Mouse (Mus musculus): ENCODE measurements around the gene Sh3pxd2a. TPM values are rescaled to one million over a fixed set of nuclear protein-coding genes. Genes with fewer than 3 reads are reported as not detected.

The Sh3pxd2a gene
- polyA plus RNA-seq, 1 experiment, result 47.6 TPM

DNA sequence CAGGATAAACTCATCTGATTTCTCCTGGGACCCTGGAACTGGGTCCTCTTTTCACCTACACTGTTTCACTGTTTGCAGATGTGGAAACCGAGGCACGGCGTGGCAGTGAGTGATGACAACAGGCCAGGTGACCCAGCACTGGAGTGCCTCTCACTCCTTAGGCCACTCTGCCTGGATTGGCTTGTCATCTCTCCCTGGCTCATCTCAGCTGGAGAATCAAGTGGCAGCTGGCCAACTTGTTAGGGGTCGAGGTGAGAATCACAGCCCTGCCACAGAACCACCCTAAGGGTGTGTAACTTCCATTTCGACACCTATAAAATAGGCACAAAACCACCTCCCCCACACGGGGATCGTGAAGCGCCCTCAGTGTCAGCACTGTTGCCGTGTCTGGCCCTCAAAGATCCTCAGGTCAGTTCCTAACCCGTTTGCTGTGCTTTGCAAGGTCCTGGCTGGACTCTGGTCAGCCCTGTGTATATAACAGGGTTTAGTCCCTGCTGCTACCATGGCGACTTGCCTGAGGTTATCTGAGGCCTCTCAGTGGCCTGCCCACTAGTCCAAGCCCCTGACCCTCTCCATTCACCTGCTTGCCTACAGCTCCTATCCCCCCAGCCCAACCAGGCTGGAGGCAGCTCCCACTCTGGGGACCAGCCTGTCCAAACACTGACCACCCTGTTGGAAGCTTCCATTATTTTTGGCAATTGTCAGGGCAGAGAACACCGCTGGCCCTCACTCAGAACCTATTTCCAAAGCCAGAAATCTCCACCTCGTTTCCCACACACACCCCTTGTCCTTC, 6.3 kb downstream of the Sh3pxd2a start:
- Histone ChIP-seq H3K36me3 (ENCODE audit: control insufficient read depth, insufficient read depth, low read length, poor library complexity, severe bottlenecking) (no peaks in the 10 kb centered on the region), H3K9ac (ENCODE audit: low read depth, poor library complexity, severe bottlenecking) (no peak overlapping the region), H3K4me1 (ENCODE audit: control insufficient read depth, insufficient read depth, low read length) (peaks cover 6% of the 10 kb centered on the region), H3K4me3 (ENCODE audit: low read depth, low read length) (no peak overlapping the region), H3K27ac (ENCODE audit: insufficient read depth, low read length) (no peak overlapping the region), H3K9me3 (replicated peaks; ENCODE audit: control insufficient read depth, insufficient read depth, low read length, poor library complexity, severe bottlenecking) (no peaks in the 10 kb centered on the region), H3K27me3 (ENCODE audit: control insufficient read depth, insufficient read depth, low read length, poor library complexity, severe bottlenecking) (no peaks in the 10 kb centered on the region)
- no peak for TF ChIP-seq CTCF (IDR thresholded peaks at IDR 0.05; ENCODE audit: low read depth, low read length)
- TF ChIP-seq EP300 (IDR thresholded peaks at IDR 0.05; ENCODE audit: insufficient read depth, low read depth, low read length), result no peak
- TF ChIP-seq POLR2A (IDR thresholded peaks at IDR 0.05; ENCODE audit: insufficient read depth, low read length), result no peak

GRCm38 (mm10) chr19:47456021-47456420, 8.2 kb downstream of the Sh3pxd2a start:
- H3K27ac ChIP-seq (ENCODE audit: insufficient read depth, low read length), result no peak overlapping the region
- H3K4me3 ChIP-seq (ENCODE audit: low read depth, low read length), result no peak overlapping the region
- no peak for TF ChIP-seq POLR2A (IDR thresholded peaks at IDR 0.05; ENCODE audit: insufficient read depth, low read length)
- no peak for TF ChIP-seq EP300 (IDR thresholded peaks at IDR 0.05; ENCODE audit: insufficient read depth, low read depth, low read length)
- no peak for TF ChIP-seq CTCF (IDR thresholded peaks at IDR 0.05; ENCODE audit: low read depth, low read length)
- H3K9ac ChIP-seq (ENCODE audit: low read depth, poor library complexity, severe bottlenecking), result no peak overlapping the region
- peaks cover 15% of the 10 kb centered on the region for H3K4me1 ChIP-seq (ENCODE audit: control insufficient read depth, insufficient read depth, low read length)
- H3K27me3 ChIP-seq (ENCODE audit: control insufficient read depth, insufficient read depth, low read length, poor library complexity, severe bottlenecking), result no peaks in the 10 kb centered on the region
- no peaks in the 10 kb centered on the region for H3K9me3 ChIP-seq (replicated peaks; ENCODE audit: control insufficient read depth, insufficient read depth, low read length, poor library complexity, severe bottlenecking)
- H3K36me3 ChIP-seq (ENCODE audit: control insufficient read depth, insufficient read depth, low read length, poor library complexity, severe bottlenecking), result no peaks in the 10 kb centered on the region

DNA sequence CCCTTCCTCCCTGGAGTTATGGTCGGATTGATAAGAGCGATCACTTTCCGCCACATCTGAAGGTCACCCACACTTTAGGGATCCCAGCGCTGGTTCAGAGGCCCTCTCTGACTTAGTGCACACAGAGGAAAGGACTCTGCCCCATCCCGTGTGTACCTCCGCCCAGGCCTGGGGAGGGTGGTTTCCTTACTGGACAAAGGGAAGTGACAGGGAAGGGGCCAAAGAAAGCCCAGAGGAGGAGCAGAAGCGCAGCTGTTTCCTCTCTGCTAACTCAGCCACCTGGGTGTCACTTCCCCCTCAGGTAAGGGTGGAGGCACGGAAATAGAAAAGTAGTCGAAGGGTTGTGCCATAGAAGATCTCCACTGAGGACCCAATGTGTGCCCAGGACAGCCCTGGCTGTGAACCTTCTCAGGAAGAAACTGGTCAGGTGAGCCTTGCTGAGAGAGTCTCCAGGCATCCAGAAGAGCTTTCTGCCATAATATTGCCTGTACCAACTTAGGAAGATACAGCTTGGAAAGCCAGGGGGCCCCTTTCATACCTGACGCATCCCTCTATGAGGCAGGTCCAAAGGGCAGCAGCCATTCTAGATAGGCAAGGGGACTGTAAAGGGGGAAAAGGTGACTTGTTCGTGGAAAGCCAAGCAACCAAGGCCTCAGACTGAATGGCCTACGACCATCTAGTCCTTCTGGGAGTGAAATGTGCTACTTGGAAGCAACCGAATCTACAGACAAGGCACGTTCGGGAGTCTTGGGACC, 9.0 kb downstream of the Sh3pxd2a start:
- TF ChIP-seq EP300 (IDR thresholded peaks at IDR 0.05; ENCODE audit: insufficient read depth, low read depth, low read length) (no peak), CTCF (IDR thresholded peaks at IDR 0.05; ENCODE audit: low read depth, low read length) (no peak), POLR2A (IDR thresholded peaks at IDR 0.05; ENCODE audit: insufficient read depth, low read length) (no peak)
- Histone ChIP-seq H3K27me3 (ENCODE audit: control insufficient read depth, insufficient read depth, low read length, poor library complexity, severe bottlenecking) (no peaks in the 10 kb centered on the region), H3K4me3 (ENCODE audit: low read depth, low read length) (no peak overlapping the region), H3K9ac (ENCODE audit: low read depth, poor library complexity, severe bottlenecking) (no peak overlapping the region), H3K9me3 (replicated peaks; ENCODE audit: control insufficient read depth, insufficient read depth, low read length, poor library complexity, severe bottlenecking) (no peaks in the 10 kb centered on the region), H3K27ac (ENCODE audit: insufficient read depth, low read length) (no peak overlapping the region), H3K36me3 (ENCODE audit: control insufficient read depth, insufficient read depth, low read length, poor library complexity, severe bottlenecking) (no peaks in the 10 kb centered on the region), H3K4me1 (ENCODE audit: control insufficient read depth, insufficient read depth, low read length) (peaks cover 15% of the 10 kb centered on the region)

DNA sequence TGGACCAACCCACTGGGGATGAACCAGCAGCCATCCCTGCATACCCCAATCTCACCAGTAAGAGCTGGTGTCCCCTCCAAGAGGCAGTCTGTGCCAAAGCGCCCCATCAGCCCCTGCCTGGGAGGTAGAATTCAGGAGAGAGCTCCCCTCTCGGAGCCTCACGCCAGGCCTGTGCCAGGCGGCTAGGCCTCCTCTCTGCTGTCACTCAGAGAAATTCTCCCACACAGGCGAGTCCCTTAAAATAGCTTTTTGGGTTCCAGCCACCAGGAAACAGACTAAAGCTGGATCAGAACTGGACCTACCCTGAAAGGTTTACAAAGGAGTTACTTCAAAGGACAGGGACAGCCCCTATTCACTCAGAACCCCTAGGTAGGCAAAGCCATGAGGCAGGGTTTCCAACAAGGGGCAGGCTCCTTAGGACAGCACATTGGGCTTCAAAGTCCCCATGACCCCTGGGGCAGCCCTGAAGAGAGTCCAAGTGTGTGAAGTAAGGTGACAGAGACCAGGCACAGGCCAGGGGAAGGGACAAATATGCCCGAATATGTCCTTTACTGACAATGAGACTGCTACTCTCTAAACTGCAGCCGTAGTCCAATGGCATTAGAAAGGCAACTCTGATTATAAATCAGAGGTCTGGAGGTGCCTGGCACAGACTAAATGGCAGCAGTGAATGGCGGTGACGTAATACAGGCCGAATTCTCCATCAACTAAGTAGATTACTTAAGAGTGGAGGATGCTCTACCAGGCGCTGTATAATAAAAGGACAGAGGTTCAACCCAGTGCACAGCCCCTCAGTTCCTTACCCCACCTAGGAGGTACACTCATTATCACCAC, 9.8 kb downstream of the Sh3pxd2a start:
- H3K4me3 ChIP-seq (ENCODE audit: low read depth, low read length), result no peak overlapping the region

GRCm38 (mm10) chr19:47453352-47453751, 10.8 kb downstream of the Sh3pxd2a start:
- no peak overlapping the region for H3K27ac ChIP-seq (ENCODE audit: insufficient read depth, low read length)
- TF ChIP-seq POLR2A (IDR thresholded peaks at IDR 0.05; ENCODE audit: insufficient read depth, low read length) (no peak), CTCF (IDR thresholded peaks at IDR 0.05; ENCODE audit: low read depth, low read length) (no peak), EP300 (IDR thresholded peaks at IDR 0.05; ENCODE audit: insufficient read depth, low read depth, low read length) (no peak)
- H3K9ac ChIP-seq (ENCODE audit: low read depth, poor library complexity, severe bottlenecking), result no peak overlapping the region
- H3K4me3 ChIP-seq (ENCODE audit: low read depth, low read length), result no peak overlapping the region
- H3K4me1 ChIP-seq (ENCODE audit: control insufficient read depth, insufficient read depth, low read length), result peaks cover 21% of the 10 kb centered on the region
- no peaks in the 10 kb centered on the region for H3K27me3 ChIP-seq (ENCODE audit: control insufficient read depth, insufficient read depth, low read length, poor library complexity, severe bottlenecking)
- no peaks in the 10 kb centered on the region for H3K9me3 ChIP-seq (replicated peaks; ENCODE audit: control insufficient read depth, insufficient read depth, low read length, poor library complexity, severe bottlenecking)
- H3K36me3 ChIP-seq (ENCODE audit: control insufficient read depth, insufficient read depth, low read length, poor library complexity, severe bottlenecking), result no peaks in the 10 kb centered on the region

More for the DNA sequence above, 9.8 kb downstream of the Sh3pxd2a start:
- peaks cover 15% of the 10 kb centered on the region for H3K4me1 ChIP-seq (ENCODE audit: control insufficient read depth, insufficient read depth, low read length)
- H3K27me3 ChIP-seq (ENCODE audit: control insufficient read depth, insufficient read depth, low read length, poor library complexity, severe bottlenecking), result no peaks in the 10 kb centered on the region
- TF ChIP-seq CTCF (IDR thresholded peaks at IDR 0.05; ENCODE audit: low read depth, low read length), result no peak
- no peak for TF ChIP-seq POLR2A (IDR thresholded peaks at IDR 0.05; ENCODE audit: insufficient read depth, low read length)
- TF ChIP-seq EP300 (IDR thresholded peaks at IDR 0.05; ENCODE audit: insufficient read depth, low read depth, low read length), result no peak
- H3K36me3 ChIP-seq (ENCODE audit: control insufficient read depth, insufficient read depth, low read length, poor library complexity, severe bottlenecking), result no peaks in the 10 kb centered on the region
- no peak overlapping the region for H3K27ac ChIP-seq (ENCODE audit: insufficient read depth, low read length)
- H3K9me3 ChIP-seq (replicated peaks; ENCODE audit: control insufficient read depth, insufficient read depth, low read length, poor library complexity, severe bottlenecking), result no peaks in the 10 kb centered on the region
- no peak overlapping the region for H3K9ac ChIP-seq (ENCODE audit: low read depth, poor library complexity, severe bottlenecking)
